Mouse (Mus musculus): ENCODE results near the gene Pcid2. TPM values are rescaled to one million over a fixed set of nuclear protein-coding genes. Genes with fewer than 3 reads are reported as not detected.
"Not testable (repeated sequence)": the region's sequence is repeated elsewhere in the genome, so short reads cannot be mapped to it uniquely, and the experiment has no call there.

The Pcid2 gene
- polyA plus RNA-seq, 1 experiment = 23.6 TPM

GRCm38 (mm10) chr8:13077542-13077941 lies 27.7 kb downstream of the Pcid2 start:
- TF ChIP-seq USF1 (IDR thresholded peaks at IDR 0.05; ENCODE audit: low read depth) (no peak), CEBPB (IDR thresholded peaks at IDR 0.05; ENCODE audit: low read depth) (no peak), MYOG (IDR thresholded peaks at IDR 0.05; ENCODE audit: control insufficient read depth, extremely low read depth, insufficient read length) (no peak), CTCF (IDR thresholded peaks at IDR 0.05; ENCODE audit: control insufficient read depth, insufficient read depth, insufficient read length) (no peak), FOSL1 (IDR thresholded peaks at IDR 0.05; ENCODE audit: insufficient read depth, low read length, poor library complexity, severe bottlenecking) (no peak), MYOD1 (IDR thresholded peaks at IDR 0.05; ENCODE audit: control insufficient read depth, insufficient read length, low read depth) (no peak), MAX (IDR thresholded peaks at IDR 0.05) (no peak)
- Histone ChIP-seq H3K79me3 (ENCODE audit: low read depth) (no peaks in the 10 kb centered on the region), H3ac (ENCODE audit: control insufficient read depth, insufficient read length, low read depth) (no peak overlapping the region), H3K4me3 (ENCODE audit: insufficient read depth, poor library complexity, severe bottlenecking) (no peak overlapping the region), H3K79me2 (ENCODE audit: control insufficient read depth, insufficient read depth) (no peaks in the 10 kb centered on the region), H3K27me3 (ENCODE audit: control insufficient read depth, insufficient read depth, insufficient read length) (no peaks in the 10 kb centered on the region), H3K36me3 (ENCODE audit: control insufficient read depth, insufficient read depth) (peaks cover 66% of the 10 kb centered on the region)

- H3K4me3 ChIP-seq (ENCODE audit: insufficient read depth, poor library complexity, severe bottlenecking); H3K79me2 ChIP-seq (ENCODE audit: control insufficient read depth, insufficient read depth); H3ac ChIP-seq (ENCODE audit: control insufficient read depth, insufficient read length, low read depth); H3K79me3 ChIP-seq (ENCODE audit: low read depth); H3K27me3 ChIP-seq (ENCODE audit: control insufficient read depth, insufficient read depth, insufficient read length): not testable (repeated sequence)
- H3K36me3 ChIP-seq (ENCODE audit: control insufficient read depth, insufficient read depth) = peaks cover 50% of the 10 kb centered on the region
These were observed 29.7 kb downstream of the Pcid2 start for GRCm38 (mm10) chr8:13075579-13075978.

- no peaks in the 10 kb centered on the region for H3K79me2 ChIP-seq (ENCODE audit: control insufficient read depth, insufficient read depth)
- no peak overlapping the region for H3K4me3 ChIP-seq (ENCODE audit: insufficient read depth, poor library complexity, severe bottlenecking)
- TF ChIP-seq FOSL1 (IDR thresholded peaks at IDR 0.05; ENCODE audit: insufficient read depth, low read length, poor library complexity, severe bottlenecking) (no peak), MYOD1 (IDR thresholded peaks at IDR 0.05; ENCODE audit: control insufficient read depth, insufficient read length, low read depth) (no peak), MYOG (IDR thresholded peaks at IDR 0.05; ENCODE audit: control insufficient read depth, extremely low read depth, insufficient read length) (no peak), USF1 (IDR thresholded peaks at IDR 0.05; ENCODE audit: low read depth) (no peak), MAX (IDR thresholded peaks at IDR 0.05) (no peak), CEBPB (IDR thresholded peaks at IDR 0.05; ENCODE audit: low read depth) (no peak), CTCF (IDR thresholded peaks at IDR 0.05; ENCODE audit: control insufficient read depth, insufficient read depth, insufficient read length) (no peak)
- H3K36me3 ChIP-seq (ENCODE audit: control insufficient read depth, insufficient read depth) = peaks cover 50% of the 10 kb centered on the region
- no peaks in the 10 kb centered on the region for H3K27me3 ChIP-seq (ENCODE audit: control insufficient read depth, insufficient read depth, insufficient read length)
- no peaks in the 10 kb centered on the region for H3K79me3 ChIP-seq (ENCODE audit: low read depth)
- no peak overlapping the region for H3ac ChIP-seq (ENCODE audit: control insufficient read depth, insufficient read length, low read depth)
These were observed 30.2 kb downstream of the Pcid2 start for GRCm38 (mm10) chr8:13075044-13075443.

- H3K36me3 ChIP-seq (ENCODE audit: control insufficient read depth, insufficient read depth) = peaks cover 40% of the 10 kb centered on the region
These were observed 32.0 kb downstream of the Pcid2 start for GRCm38 (mm10) chr8:13073255-13073654.

GRCm38 (mm10) chr8:13063112-13063511 lies 42.1 kb downstream of the Pcid2 start:
- TF ChIP-seq FOSL1 (IDR thresholded peaks at IDR 0.05; ENCODE audit: insufficient read depth, low read length, poor library complexity, severe bottlenecking) (no peak), MYOG (IDR thresholded peaks at IDR 0.05; ENCODE audit: control insufficient read depth, extremely low read depth, insufficient read length) (no peak), CTCF (IDR thresholded peaks at IDR 0.05; ENCODE audit: control insufficient read depth, insufficient read depth, insufficient read length) (no peak), CEBPB (IDR thresholded peaks at IDR 0.05; ENCODE audit: low read depth) (no peak), MYOD1 (IDR thresholded peaks at IDR 0.05; ENCODE audit: control insufficient read depth, insufficient read length, low read depth) (no peak), MAX (IDR thresholded peaks at IDR 0.05) (no peak), USF1 (IDR thresholded peaks at IDR 0.05; ENCODE audit: low read depth) (no peak)
- H3ac ChIP-seq (ENCODE audit: control insufficient read depth, insufficient read length, low read depth) = no peak overlapping the region
- H3K79me3 ChIP-seq (ENCODE audit: low read depth) = no peaks in the 10 kb centered on the region
- H3K4me3 ChIP-seq (ENCODE audit: insufficient read depth, poor library complexity, severe bottlenecking) = no peak overlapping the region
- H3K79me2 ChIP-seq (ENCODE audit: control insufficient read depth, insufficient read depth) = no peaks in the 10 kb centered on the region
- H3K27me3 ChIP-seq (ENCODE audit: control insufficient read depth, insufficient read depth, insufficient read length) = peaks cover 28% of the 10 kb centered on the region
- no peaks in the 10 kb centered on the region for H3K36me3 ChIP-seq (ENCODE audit: control insufficient read depth, insufficient read depth)

More at GRCm38 (mm10) chr8:13073255-13073654, 32.0 kb downstream of the Pcid2 start:
- H3K79me3 ChIP-seq (ENCODE audit: low read depth) = no peaks in the 10 kb centered on the region
- no peaks in the 10 kb centered on the region for H3K79me2 ChIP-seq (ENCODE audit: control insufficient read depth, insufficient read depth)
- no peak for TF ChIP-seq MAX (IDR thresholded peaks at IDR 0.05)
- no peak overlapping the region for H3K4me3 ChIP-seq (ENCODE audit: insufficient read depth, poor library complexity, severe bottlenecking)
- no peaks in the 10 kb centered on the region for H3K27me3 ChIP-seq (ENCODE audit: control insufficient read depth, insufficient read depth, insufficient read length)
- no peak overlapping the region for H3ac ChIP-seq (ENCODE audit: control insufficient read depth, insufficient read length, low read depth)

- Histone ChIP-seq H3K27me3 (ENCODE audit: control insufficient read depth, insufficient read depth, insufficient read length) (peaks cover 44% of the 10 kb centered on the region), H3K79me2 (ENCODE audit: control insufficient read depth, insufficient read depth) (no peaks in the 10 kb centered on the region), H3K4me3 (ENCODE audit: insufficient read depth, poor library complexity, severe bottlenecking) (no peak within 1 kb of the TSS)
These were observed 44.7 kb downstream of the Pcid2 start, which contains the start of gene Proz for GRCm38 (mm10) chr8:13060441-13061150. Proz (plus strand) TSS chr8:13060914.

More at GRCm38 (mm10) chr8:13060441-13061150, 44.7 kb downstream of the Pcid2 start, which contains the start of gene Proz:
- Histone ChIP-seq H3K36me3 (ENCODE audit: control insufficient read depth, insufficient read depth) (no peaks in the 10 kb centered on the region), H3K79me3 (ENCODE audit: low read depth) (no peaks in the 10 kb centered on the region), H3ac (ENCODE audit: control insufficient read depth, insufficient read length, low read depth) (no peak within 1 kb of the TSS)
- TF ChIP-seq CTCF (IDR thresholded peaks at IDR 0.05; ENCODE audit: control insufficient read depth, insufficient read depth, insufficient read length) (no peak), USF1 (IDR thresholded peaks at IDR 0.05; ENCODE audit: low read depth) (no peak), FOSL1 (IDR thresholded peaks at IDR 0.05; ENCODE audit: insufficient read depth, low read length, poor library complexity, severe bottlenecking) (no peak), MYOG (IDR thresholded peaks at IDR 0.05; ENCODE audit: control insufficient read depth, extremely low read depth, insufficient read length) (no peak), MYOD1 (IDR thresholded peaks at IDR 0.05; ENCODE audit: control insufficient read depth, insufficient read length, low read depth) (no peak)
